Mouse (Mus musculus): Measurements from ENCODE around the gene Chst14.

The Chst14 gene

GRCm38 (mm10) chr2:118972048-118972447, 45.8 kb downstream of the Chst14 start:
- no peak for DNase-seq

- peak; percentile 98 for DNase-seq
Measured at GRCm38 (mm10) chr2:118972687-118973376, 46.5 kb downstream of the Chst14 start.

- DNase-seq, result no peak
Measured at GRCm38 (mm10) chr2:118975855-118976254, 49.6 kb downstream of the Chst14 start.

GRCm38 (mm10) chr2:118976282-118976929, 50.1 kb downstream of the Chst14 start:
- DNase-seq, result peak; percentile 99

- no peak for DNase-seq
Measured at GRCm38 (mm10) chr2:118976941-118977340, 50.6 kb downstream of the Chst14 start.

GRCm38 (mm10) chr2:118978064-118978463, 51.8 kb downstream of the Chst14 start:
- DNase-seq, result no peak

Data from heart, adult 11 months (tissue).